Mouse (Mus musculus): ENCODE data around the gene Zcchc12. TPM values are rescaled to one million over a fixed set of nuclear protein-coding genes. Genes with fewer than 3 reads are reported as not detected.

The Zcchc12 gene
- polyA plus RNA-seq, 1 experiment from 2014 or later = 8.8 TPM

Other genes starting within 250 kb of the Zcchc12 start
- gene Il13ra1, start 83.8 kb upstream of the Zcchc12 start, polyA plus RNA-seq (2014; fragmentation: Nextera tagmentation; extraction: Ambion mirVana) = 4.0 and 4.3 TPM in 2 replicates
- gene Lonrf3, start 132.4 kb downstream of the Zcchc12 start, polyA plus RNA-seq (2014; fragmentation: Nextera tagmentation; extraction: Ambion mirVana) = 0.10 and 0.11 TPM in 2 replicates
- not detected in 2 replicates for gene Gm6268, start 205.4 kb downstream of the Zcchc12 start, polyA plus RNA-seq (2014; fragmentation: Nextera tagmentation; extraction: Ambion mirVana)